Mouse (Mus musculus): ENCODE measurements around the gene Neurl1a.

DNA sequence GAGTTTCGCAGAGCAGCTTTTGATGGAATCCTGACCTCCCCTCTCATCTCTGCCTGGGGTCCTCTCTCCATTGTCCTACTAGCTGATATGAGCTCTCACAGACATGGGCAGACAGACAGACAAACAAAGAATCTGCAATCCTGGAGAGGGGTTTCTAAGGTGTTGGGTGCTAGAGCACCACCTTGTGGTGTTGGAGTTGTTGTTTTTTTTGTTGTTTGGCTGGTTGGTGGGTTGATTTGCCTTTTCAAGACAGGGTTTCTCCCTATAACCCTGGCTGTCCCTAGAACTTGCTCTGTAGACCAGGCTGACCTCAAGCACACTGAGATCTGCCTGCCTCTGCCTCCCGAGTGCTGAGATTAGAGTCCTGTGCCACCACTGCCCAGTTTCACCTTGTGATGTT, 3.1 kb upstream of the Neurl1a start:
- TF ChIP-seq CTCF (IDR thresholded peaks at IDR 0.05; ENCODE audit: borderline replicate concordance, control insufficient read depth, extremely low read depth, insufficient read depth, low read length, poor library complexity) (no peak), POLR2A (IDR thresholded peaks at IDR 0.05; ENCODE audit: control insufficient read depth, extremely low read depth, insufficient read depth, low read length, poor library complexity) (no peak)
